Mouse (Mus musculus) testis, adult 2 months (tissue): ENCODE measurements at regions not wholly inside any gene's neighbourhood (a gene's known extent, or its start where the extent isn't known, plus 50 kb on each side); places are given as distances from the start of the nearest gene placed in this dataset.

Experiments
- CTCF ChIP-seq: fragments of 200-500 bp; IDR thresholded peaks from 2 replicates; pipeline ENCODE4 v1.5.1; 2012; ENCODE audit warnings: low read depth, mild to moderate bottlenecking, inconsistent platforms, low read length, moderate library complexity; ENCODE audit not compliant: control insufficient read depth, insufficient read depth, insufficient replicate concordance
- POLR2A ChIP-seq: fragments of 200-500 bp; IDR thresholded peaks from 2 replicates; pipeline ENCODE4 v1.6.1; 2012; ENCODE audit warnings: low read depth, mild to moderate bottlenecking, inconsistent platforms, low read length, moderate library complexity; ENCODE audit not compliant: control insufficient read depth

- TF ChIP-seq CTCF (no peak), POLR2A (no peak)
These were observed 192.7 kb upstream of the Ctbp2 start for GRCm38 (mm10) chr7:133316701-133317475.
